Mouse (Mus musculus): ENCODE data around the gene Slc35c1. TPM values are rescaled to one million over a fixed set of nuclear protein-coding genes. Genes with fewer than 3 reads are reported as not detected.

The Slc35c1 gene
- polyA plus RNA-seq, 1 experiment = 16.2 TPM

- TF ChIP-seq POLR2A (IDR thresholded peaks at IDR 0.05; ENCODE audit: borderline replicate concordance, insufficient read depth, low read length) (peak; percentile 33; the same call in 1 of the 2 replicates), CTCF (IDR thresholded peaks at IDR 0.05; ENCODE audit: borderline replicate concordance, insufficient read depth, low read depth, low read length) (no peak)
- no peak overlapping the region for H3K4me3 ChIP-seq (replicated peaks; ENCODE audit: insufficient read depth, low read depth, low read length)
- no peaks in the 10 kb centered on the region for H3K27me3 ChIP-seq (ENCODE audit: control insufficient read depth, insufficient read depth, low read length)
- H3K4me1 ChIP-seq (ENCODE audit: control insufficient read depth, insufficient read depth, low read length) = peaks cover 38% of the 10 kb centered on the region
- no peak overlapping the region for H3K27ac ChIP-seq (ENCODE audit: insufficient read depth, low read length)
- DNase-seq = peak; percentile 64 to 77
- WGBS = 14% methylated on average over 15 of the region's 15 CpGs
These were observed 33.5 kb upstream of the Slc35c1 start for GRCm38 (mm10) chr2:92493656-92494390.

- Histone ChIP-seq H3K27me3 (ENCODE audit: control insufficient read depth, insufficient read depth, low read length) (no peaks in the 10 kb centered on the region), H3K4me1 (ENCODE audit: control insufficient read depth, insufficient read depth, low read length) (peaks cover 38% of the 10 kb centered on the region), H3K27ac (ENCODE audit: insufficient read depth, low read length) (no peak overlapping the region), H3K4me3 (replicated peaks; ENCODE audit: insufficient read depth, low read depth, low read length) (no peak overlapping the region)
- 38% methylated on average over 12 of the region's 12 CpGs for WGBS
- TF ChIP-seq POLR2A (IDR thresholded peaks at IDR 0.05; ENCODE audit: borderline replicate concordance, insufficient read depth, low read length) (no peak), CTCF (IDR thresholded peaks at IDR 0.05; ENCODE audit: borderline replicate concordance, insufficient read depth, low read depth, low read length) (no peak)
- no peak for DNase-seq
These were observed 31.7 kb upstream of the Slc35c1 start for GRCm38 (mm10) chr2:92491950-92492501.

GRCm38 (mm10) chr2:92490541-92490940 is 30.2 kb upstream of the Slc35c1 start:
- Histone ChIP-seq H3K4me3 (replicated peaks; ENCODE audit: insufficient read depth, low read depth, low read length) (no peak overlapping the region), H3K27me3 (ENCODE audit: control insufficient read depth, insufficient read depth, low read length) (no peaks in the 10 kb centered on the region), H3K27ac (ENCODE audit: insufficient read depth, low read length) (no peak overlapping the region), H3K4me1 (ENCODE audit: control insufficient read depth, insufficient read depth, low read length) (peaks cover 35% of the 10 kb centered on the region)
- 40% methylated on average over 10 of the region's 10 CpGs for WGBS
- TF ChIP-seq POLR2A (IDR thresholded peaks at IDR 0.05; ENCODE audit: borderline replicate concordance, insufficient read depth, low read length) = no peak
- no peak for TF ChIP-seq CTCF (IDR thresholded peaks at IDR 0.05; ENCODE audit: borderline replicate concordance, insufficient read depth, low read depth, low read length)
- peak in 1 of 2 experiments; percentile 23 for DNase-seq

GRCm38 (mm10) chr2:92487791-92488190 is 27.5 kb upstream of the Slc35c1 start:
- no peaks in the 10 kb centered on the region for H3K27me3 ChIP-seq (ENCODE audit: control insufficient read depth, insufficient read depth, low read length)
- H3K4me1 ChIP-seq (ENCODE audit: control insufficient read depth, insufficient read depth, low read length) = peaks cover 18% of the 10 kb centered on the region
- WGBS = 63% methylated on average over 8 of the region's 8 CpGs
- no peak overlapping the region for H3K27ac ChIP-seq (ENCODE audit: insufficient read depth, low read length)
- no peak overlapping the region for H3K4me3 ChIP-seq (replicated peaks; ENCODE audit: insufficient read depth, low read depth, low read length)
- DNase-seq = no peak
- TF ChIP-seq POLR2A (IDR thresholded peaks at IDR 0.05; ENCODE audit: borderline replicate concordance, insufficient read depth, low read length) = no peak
- TF ChIP-seq CTCF (IDR thresholded peaks at IDR 0.05; ENCODE audit: borderline replicate concordance, insufficient read depth, low read depth, low read length) = no peak

- WGBS = 62% methylated on average over 2 of the region's 2 CpGs
- Histone ChIP-seq H3K4me3 (replicated peaks; ENCODE audit: insufficient read depth, low read depth, low read length) (no peak overlapping the region), H3K27me3 (ENCODE audit: control insufficient read depth, insufficient read depth, low read length) (no peaks in the 10 kb centered on the region), H3K27ac (ENCODE audit: insufficient read depth, low read length) (no peak overlapping the region), H3K4me1 (ENCODE audit: control insufficient read depth, insufficient read depth, low read length) (peaks cover 16% of the 10 kb centered on the region)
- DNase-seq = no peak
- TF ChIP-seq CTCF (IDR thresholded peaks at IDR 0.05; ENCODE audit: borderline replicate concordance, insufficient read depth, low read depth, low read length) (no peak), POLR2A (IDR thresholded peaks at IDR 0.05; ENCODE audit: borderline replicate concordance, insufficient read depth, low read length) (no peak)
These were observed 26.6 kb upstream of the Slc35c1 start for GRCm38 (mm10) chr2:92486911-92487310.

GRCm38 (mm10) chr2:92486403-92486802 is 26.1 kb upstream of the Slc35c1 start:
- no peak overlapping the region for H3K27ac ChIP-seq (ENCODE audit: insufficient read depth, low read length)
- peaks cover 11% of the 10 kb centered on the region for H3K4me1 ChIP-seq (ENCODE audit: control insufficient read depth, insufficient read depth, low read length)
- H3K27me3 ChIP-seq (ENCODE audit: control insufficient read depth, insufficient read depth, low read length) = no peaks in the 10 kb centered on the region
- peak; percentile 62 to 83 for DNase-seq
- 4% methylated on average over 11 of the region's 11 CpGs for WGBS
- peak; percentile 93 for TF ChIP-seq CTCF (IDR thresholded peaks at IDR 0.05; ENCODE audit: borderline replicate concordance, insufficient read depth, low read depth, low read length)
- TF ChIP-seq POLR2A (IDR thresholded peaks at IDR 0.05; ENCODE audit: borderline replicate concordance, insufficient read depth, low read length) = no peak
- H3K4me3 ChIP-seq (replicated peaks; ENCODE audit: insufficient read depth, low read depth, low read length) = no peak overlapping the region

GRCm38 (mm10) chr2:92485640-92486295 is 25.4 kb upstream of the Slc35c1 start:
- H3K4me1 ChIP-seq (ENCODE audit: control insufficient read depth, insufficient read depth, low read length) = peaks cover 6% of the 10 kb centered on the region
- no peak overlapping the region for H3K27ac ChIP-seq (ENCODE audit: insufficient read depth, low read length)
- H3K27me3 ChIP-seq (ENCODE audit: control insufficient read depth, insufficient read depth, low read length) = no peaks in the 10 kb centered on the region
- 10% methylated on average over 15 of the region's 15 CpGs for WGBS
- TF ChIP-seq POLR2A (IDR thresholded peaks at IDR 0.05; ENCODE audit: borderline replicate concordance, insufficient read depth, low read length) = no peak
- TF ChIP-seq CTCF (IDR thresholded peaks at IDR 0.05; ENCODE audit: borderline replicate concordance, insufficient read depth, low read depth, low read length) = peak; percentile 84
- peak; percentile 69 to 79 for DNase-seq
- H3K4me3 ChIP-seq (replicated peaks; ENCODE audit: insufficient read depth, low read depth, low read length) = no peak overlapping the region

Data from cerebellum, adult 2 months (tissue).